Mouse (Mus musculus) Patski (cell line): Measurements from ENCODE around the gene Kcnk12. TPM values are rescaled to one million over a fixed set of nuclear protein-coding genes. Genes with fewer than 3 reads are reported as not detected.

ENCODE experiments used
- ATAC-seq: fragments of 100-300 bp; one replicate; pipeline ENCODE4 v1.8.0; 2021
- CTCF ChIA-PET: fragments of 350-600 bp; sonication (Branson Sonifier 250); formaldehyde crosslinking; loops from one replicate; lab custom pipeline; 2022; ENCODE audit warnings: inconsistent platforms; lab: Charles Lee
- POLR2A ChIA-PET: fragments of 350-600 bp; sonication (Branson Sonifier 250); formaldehyde crosslinking; loops from one replicate; lab custom pipeline; 2022; ENCODE audit warnings: antibody characterized with exemption, inconsistent platforms; lab: Charles Lee
- DNase-seq: peaks from one replicate; pipeline ENCODE4 v3.0.0-alpha.2; 2011; ENCODE audit warnings: low read depth, low spot score
- H3K27me3 ChIP-seq: fragments of 371-371 bp; one replicate; pipeline ENCODE4 v1.5.1; 2021
- CTCF ChIP-seq: fragments of 100-300 bp; IDR thresholded peaks from one replicate; pipeline ENCODE4 v1.5.1; 2021
- in situ Hi-C: fragments of 300-500 bp; cut with MboI; formaldehyde crosslinking; loops from 3 replicates; pipeline ENCODE4 v1.11.1; 2018; ENCODE audit warnings: low pct_unique_long_range_greater_than_20kb, mixed read lengths
- polyA plus RNA-seq: library from polyadenylated mRNA; unstranded; gene quantifications from one replicate; pipeline ENCODE4 v1.2.3, GENCODE M21; 2021

Kcnk12 gene
- polyA plus RNA-seq, 1 experiment from 2014 or later: not detected

DNA sequence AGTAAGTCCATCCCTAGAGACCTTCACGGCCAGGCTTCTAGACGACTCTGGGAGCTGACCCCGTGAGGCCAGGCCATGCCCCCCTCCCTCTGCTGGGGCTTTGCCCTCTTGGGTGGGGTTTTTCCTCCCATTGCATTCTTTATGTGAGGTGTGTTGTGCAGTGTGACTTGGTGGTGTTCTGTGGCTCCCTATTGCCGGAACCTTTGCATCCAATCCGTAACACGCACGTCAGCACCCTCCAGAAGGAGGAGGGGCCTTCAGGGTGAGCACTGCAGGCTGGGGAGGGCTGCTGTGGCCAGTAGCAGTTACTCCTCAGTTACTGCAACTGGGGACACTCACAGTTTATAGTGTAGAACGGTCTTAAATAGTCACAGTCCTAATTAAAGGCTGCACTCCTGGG is 97.7 kb downstream of the Kcnk12 start:
- H3K27me3 ChIP-seq: no peaks in the 10 kb centered on the region
- ATAC-seq (no peak), DNase-seq (no peak)
- POLR2A ChIA-PET: no interaction called here
- no peak for TF ChIP-seq CTCF
- in situ Hi-C loops: no loop called here
- CTCF ChIA-PET: no interaction called here

DNA sequence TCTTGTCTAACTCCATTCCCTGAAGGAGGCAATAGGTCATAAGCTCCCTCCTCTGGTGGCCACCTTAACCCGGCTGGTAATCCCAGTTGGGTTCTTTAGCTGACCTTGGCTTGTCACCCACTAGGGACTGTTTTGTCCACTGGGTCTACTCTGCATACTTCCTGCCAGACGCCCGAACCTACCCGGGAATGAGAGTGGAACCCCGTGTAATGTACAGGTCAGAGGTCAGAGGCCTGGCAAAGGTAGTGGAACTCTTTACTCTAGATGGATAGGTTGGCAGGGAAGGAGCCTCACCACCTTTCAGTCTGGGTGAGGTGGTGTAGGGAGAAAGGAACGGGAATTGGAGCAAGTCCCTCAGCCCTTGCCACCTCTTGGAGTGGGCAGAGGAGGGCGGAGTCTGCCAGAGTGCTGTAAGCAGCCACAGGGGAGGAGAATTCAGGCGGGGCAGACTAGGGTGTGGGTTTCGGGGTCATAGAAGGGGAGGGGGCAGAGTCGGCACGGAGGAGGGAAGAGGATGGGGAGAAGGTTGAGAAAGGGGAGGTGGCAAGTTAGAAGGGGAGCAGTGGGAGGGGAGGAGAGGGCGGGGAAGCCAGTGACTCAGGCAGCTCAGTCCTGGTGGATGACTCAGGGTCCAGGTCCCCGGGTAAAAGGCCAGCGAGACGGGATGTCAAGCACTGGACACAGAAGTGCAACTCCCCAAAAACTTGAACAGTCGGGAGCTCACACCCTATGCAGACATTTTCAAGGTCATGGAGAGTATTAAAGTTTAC is 98.6 kb downstream of the Kcnk12 start:
- ATAC-seq (no peak), DNase-seq (no peak)
- in situ Hi-C loops: loop anchor here (10.0 kb wide), 1 partner anchor 176 kb away; no protein-coding TSS in a partner anchor
- H3K27me3 ChIP-seq: no peaks in the 10 kb centered on the region
- CTCF ChIA-PET: no interaction called here
- POLR2A ChIA-PET: no interaction called here
- TF ChIP-seq CTCF: no peak

DNA sequence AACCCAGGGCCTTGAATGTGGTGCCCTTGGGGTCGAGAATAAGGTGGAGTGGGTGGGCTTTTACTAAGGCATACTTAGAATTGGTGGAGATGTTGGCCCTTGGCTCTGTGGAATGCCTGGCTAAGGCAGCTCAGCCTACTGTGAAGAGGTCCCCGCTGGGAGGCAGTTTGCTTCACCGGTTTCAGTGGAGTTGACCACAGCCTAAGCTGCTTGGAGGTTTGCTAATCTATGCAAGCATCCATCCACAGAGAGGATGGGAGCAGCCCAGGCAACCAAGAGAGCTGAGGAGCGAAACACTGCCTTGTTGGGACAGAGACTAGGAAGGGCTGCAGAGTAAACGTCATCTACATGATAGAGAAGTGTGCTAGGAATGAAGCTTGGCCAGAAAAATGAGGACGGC is 101.0 kb downstream of the Kcnk12 start:
- TF ChIP-seq CTCF: no peak
- ChIA-PET CTCF (interaction anchor here (1.0 to 1.5 kb wide), 2 partner anchors 14 to 261 kb away, joined by 3 to 4 read pairs; no protein-coding TSS in a partner anchor), POLR2A (no interaction called here)
- ATAC-seq (peak; percentile 84), DNase-seq (no peak)
- H3K27me3 ChIP-seq: no peaks in the 10 kb centered on the region
- in situ Hi-C loops: loop anchor here (10.0 kb wide), 1 partner anchor 178 kb away; no protein-coding TSS in a partner anchor

DNA sequence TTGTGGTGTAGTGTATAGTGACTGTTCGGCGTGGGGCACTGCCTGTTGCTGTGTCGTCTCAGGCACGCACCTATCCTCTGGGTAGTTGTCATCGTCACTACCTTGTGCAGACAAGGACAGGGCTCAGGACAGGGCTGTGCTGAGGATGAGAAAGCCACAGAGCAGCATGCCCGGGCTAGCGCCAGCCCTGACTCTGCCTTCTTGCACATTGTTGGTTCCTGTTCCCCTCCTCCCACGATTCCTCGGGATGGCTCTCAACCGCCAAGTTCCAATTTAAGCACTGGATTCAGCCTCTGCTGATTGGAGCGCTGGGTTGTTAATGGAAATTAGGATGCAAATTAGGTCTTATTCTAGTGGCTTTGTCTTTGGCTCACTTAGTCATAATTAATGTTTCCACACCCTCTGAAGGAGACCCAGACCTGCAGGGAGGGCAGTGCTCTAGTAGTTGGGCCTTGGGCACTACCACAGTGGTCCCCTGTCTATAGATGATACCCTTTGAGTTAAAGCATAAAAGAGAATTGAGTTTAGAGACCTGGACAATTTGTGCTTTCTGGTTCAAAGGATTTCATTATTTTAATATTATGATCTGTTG is 101.8 kb downstream of the Kcnk12 start:
- no peaks in the 10 kb centered on the region for H3K27me3 ChIP-seq
- in situ Hi-C loops: loop anchor here (10.0 kb wide), 1 partner anchor 179 kb away; no protein-coding TSS in a partner anchor
- no peak for TF ChIP-seq CTCF
- POLR2A ChIA-PET: no interaction called here
- DNase-seq (no peak), ATAC-seq (no peak)
- CTCF ChIA-PET: interaction anchor here (1.5 kb wide), 1 partner anchor 15 kb away, joined by 3 read pairs; no protein-coding TSS in a partner anchor

Other genes starting within 250 kb of the Kcnk12 start
- gene Epcam, start 162.0 kb downstream of the Kcnk12 start, polyA plus RNA-seq: 0.30 TPM
- 35.8 TPM for gene Msh2, start 125.7 kb downstream of the Kcnk12 start, polyA plus RNA-seq
- not detected for gene Rpl36-ps4, start 123.0 kb upstream of the Kcnk12 start, polyA plus RNA-seq
- 31.6 TPM for gene Msh6, start 177.1 kb upstream of the Kcnk12 start, polyA plus RNA-seq